Mouse (Mus musculus) ES-E14 (cell line): Measurements from ENCODE around the gene 1300017J02Rik. TPM values are rescaled to one million over a fixed set of nuclear protein-coding genes. Genes with fewer than 3 reads are reported as not detected.

Experiments used
- DNase-seq: peaks from one replicate; pipeline ENCODE4 v3.0.0-alpha.2; 2013; ENCODE audit warnings: low read depth, low spot score
- H3K27ac ChIP-seq: 2 replicates; pipeline ENCODE4 v1.5.1; 2012; ENCODE audit warnings: low read depth, mild to moderate bottlenecking, low read length, moderate library complexity, mixed read lengths; ENCODE audit not compliant: poor library complexity, insufficient read depth, severe bottlenecking
- H3K36me3 ChIP-seq: 2 replicates; pipeline ENCODE4 v1.6.1; 2012; ENCODE audit warnings: mild to moderate bottlenecking, low read length, moderate library complexity, mixed read lengths; ENCODE audit not compliant: control insufficient read depth, poor library complexity, insufficient read depth, severe bottlenecking
- H3K4me1 ChIP-seq, 2 experiments: fragments of 150-350 bp in 1 of 2; sonication (generic) in 1 of 2; 2 replicates each; pipeline ENCODE4 v1.6.1; 2012; ENCODE audit warnings: low read length in 2 of 2, mild to moderate bottlenecking in 1 of 2, mixed read lengths in 1 of 2; ENCODE audit not compliant: control insufficient read depth in 2 of 2, insufficient read depth in 2 of 2, poor library complexity in 1 of 2
- H3K4me3 ChIP-seq, 2 experiments: fragments of 150-350 bp in 1 of 2; sonication (generic) in 1 of 2; 2 replicates each; pipeline ENCODE4 v1.5.1; 2012; ENCODE audit warnings: low read length in 2 of 2, low read depth in 1 of 2, mild to moderate bottlenecking in 1 of 2, mixed read lengths in 1 of 2; ENCODE audit not compliant: insufficient read depth in 1 of 2, poor library complexity in 1 of 2, severe bottlenecking in 1 of 2
- H3K9ac ChIP-seq: 2 replicates; pipeline ENCODE4 v1.6.1; 2012; ENCODE audit warnings: low read depth, mild to moderate bottlenecking, low read length, mixed read lengths; ENCODE audit not compliant: poor library complexity, insufficient read depth, severe bottlenecking
- H3K9me3 ChIP-seq: fragments of 150-350 bp; sonication (generic); 2 replicates; pipeline ENCODE4 v1.6.1; 2012; ENCODE audit warnings: low read depth, mild to moderate bottlenecking, low read length; ENCODE audit not compliant: control insufficient read depth, insufficient read depth
- HCFC1 ChIP-seq: IDR thresholded peaks from 2 replicates; pipeline ENCODE4 v1.6.1; 2012; ENCODE audit warnings: low read length, inconsistent platforms, borderline replicate concordance; ENCODE audit not compliant: insufficient read depth
- MAFK ChIP-seq: IDR thresholded peaks from 2 replicates; pipeline ENCODE4 v1.6.1; 2014; ENCODE audit warnings: mild to moderate bottlenecking, low read depth, low read length, inconsistent platforms; ENCODE audit not compliant: insufficient read depth
- in situ Hi-C, 2 experiments: fragments of 600-800 bp; cut with MboI; formaldehyde crosslinking; loops; one replicate each; pipeline ENCODE4 v1.15.1; 2025; ENCODE audit warnings: low sequenced_read_pairs in 2 of 2, inconsistent platforms in 1 of 2; ENCODE audit not compliant: unreplicated experiment in 2 of 2
- total RNA-seq: library from RNA; depleted of rRNA; stranded (reverse); fragments of 300-350 nt; gene quantifications from 2 replicates; pipeline ENCODE4 v1.2.3, GENCODE M21; 2012; rRNA removed

Gene 1300017J02Rik
- total RNA-seq, 1 experiment, result 3.1 TPM

GRCm38 (mm10) chr9:103201561-103202260 lies 103.2 kb downstream of the 1300017J02Rik start, which contains the start of gene Srprb:
Gene Srprb, minus strand, starts transcription at chr9:103202137.
- in situ Hi-C loops, result no loop called here
- H3K9ac ChIP-seq, result peak within 1 kb of the TSS; percentile 82
- peak within 1 kb of the TSS; percentile 73 to 92 for H3K4me3 ChIP-seq
- peak; percentile 81 for DNase-seq
- no peak within 1 kb of the TSS for H3K27ac ChIP-seq
- H3K4me1 ChIP-seq, result no peaks in the 10 kb centered on the region
- H3K36me3 ChIP-seq, result peaks cover 14% of the 10 kb centered on the region
- no peaks in the 10 kb centered on the region for H3K9me3 ChIP-seq
- TF ChIP-seq HCFC1 (peak; percentile 99), MAFK (no peak)

Other genes with a start within 250 kb of the 1300017J02Rik start
- gene Rab6b, start 193.3 kb downstream of the 1300017J02Rik start, total RNA-seq, result 0.85 and 0.98 TPM in 2 replicates
- 75.5 and 93.1 TPM in 2 replicates for gene Srprb, start 102.9 kb downstream of the 1300017J02Rik start, total RNA-seq
- 0.04 and 2.0 TPM in 2 replicates for gene Gm20425, start 74.8 kb downstream of the 1300017J02Rik start, total RNA-seq
- 9.6 and 11.9 TPM in 2 replicates for gene Trf, start 74.6 kb downstream of the 1300017J02Rik start, total RNA-seq
- gene Topbp1, start 133 bp upstream of the 1300017J02Rik start, total RNA-seq, result 104 and 120 TPM in 2 replicates
- gene Cdv3, start 60.8 kb upstream of the 1300017J02Rik start, total RNA-seq, result 176 and 233 TPM in 2 replicates
- gene Bfsp2, start 175.3 kb upstream of the 1300017J02Rik start, total RNA-seq, result not detected in 2 replicates